Mouse (Mus musculus) MEL (cell line): ENCODE measurements around the gene Tlk2.

Experiments used
- CTCF ChIP-seq, 3 experiments: IDR thresholded peaks in 2 of 3; conservative IDR thresholded peaks in 1 of 3; 2 replicates each; pipeline ENCODE4 v1.5.1; 2011 to 2012; ENCODE audit warnings: low read length in 3 of 3, low read depth in 2 of 3, mild to moderate bottlenecking in 2 of 3, improper control_type of control experiment in 1 of 3, inconsistent platforms in 1 of 3, mixed read lengths in 1 of 3, moderate library complexity in 1 of 3; ENCODE audit not compliant: control insufficient read depth in 1 of 3, insufficient read depth in 1 of 3, poor library complexity in 1 of 3, severe bottlenecking in 1 of 3
- ZC3H11A ChIP-seq: IDR thresholded peaks from 2 replicates; pipeline ENCODE4 v1.6.1; 2012; ENCODE audit warnings: low read depth, mild to moderate bottlenecking, inconsistent platforms, low read length, improper control_type of control experiment

DNA sequence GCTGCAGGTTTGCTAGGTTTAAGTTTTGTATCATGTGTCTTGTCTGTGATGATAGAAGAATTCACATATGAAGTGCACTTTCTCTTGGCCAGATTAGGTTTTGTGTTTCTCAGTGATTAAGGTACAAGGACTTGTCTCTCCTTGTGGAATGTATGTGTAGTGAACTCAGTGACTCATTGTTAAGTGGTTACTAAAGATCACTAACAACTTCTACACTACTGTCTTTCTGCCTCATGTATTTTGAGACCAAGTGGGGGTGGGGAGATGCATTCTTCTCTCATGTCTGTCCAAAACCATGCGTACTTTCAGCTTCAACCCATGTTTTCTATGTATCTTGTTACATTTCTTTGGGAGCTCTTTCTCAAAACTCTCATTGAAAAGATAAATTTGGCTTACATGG is 31.4 kb downstream of the Tlk2 start:
- TF ChIP-seq ZC3H11A, result no peak
- TF ChIP-seq CTCF (IDR thresholded peaks at IDR 0.05 in 2 of 3, conservative IDR thresholded peaks at IDR 0.05 in 1 of 3; ENCODE audit: control insufficient read depth in 1 of 3, insufficient read depth in 1 of 3, low read depth in 2 of 3, low read length in 3 of 3, poor library complexity in 1 of 3, severe bottlenecking in 1 of 3), result no peak
